Mouse (Mus musculus) small intestine, adult 2 months (tissue): ENCODE measurements around the gene E2f3. TPM values are rescaled to one million over a fixed set of nuclear protein-coding genes. Genes with fewer than 3 reads are reported as not detected.
A peak's percentile ranks its signal among the peaks of the same experiment; 100 is the strongest.

ENCODE experiments used
- H3K27ac ChIP-seq: fragments of 200-500 bp; 2 replicates; pipeline ENCODE4 v1.5.1; 2012; ENCODE audit warnings: low read depth, low read length, control low read depth, inconsistent platforms; ENCODE audit not compliant: insufficient read depth
- H3K27me3 ChIP-seq: fragments of 200-500 bp; 2 replicates; pipeline ENCODE4 v1.6.1; 2012; ENCODE audit warnings: mild to moderate bottlenecking, moderate library complexity, low read length, inconsistent platforms; ENCODE audit not compliant: control insufficient read depth, insufficient read depth
- H3K36me3 ChIP-seq: fragments of 200-500 bp; 2 replicates; pipeline ENCODE4 v1.6.1; 2012; ENCODE audit warnings: mild to moderate bottlenecking, low read length, control low read depth, inconsistent platforms; ENCODE audit not compliant: control insufficient read depth, insufficient read depth
- H3K4me1 ChIP-seq: fragments of 200-500 bp; 2 replicates; pipeline ENCODE4 v1.6.1; 2012; ENCODE audit warnings: low read length, inconsistent platforms, mixed read lengths; ENCODE audit not compliant: control insufficient read depth, insufficient read depth, insufficient read length
- H3K4me3 ChIP-seq: fragments of 200-500 bp; 2 replicates; pipeline ENCODE4 v1.5.1; 2012; ENCODE audit warnings: low read depth, mild to moderate bottlenecking, control low read depth, inconsistent platforms, low read length, moderate library complexity
- CTCF ChIP-seq: fragments of 200-500 bp; IDR thresholded peaks from 2 replicates; pipeline ENCODE4 v1.5.1; 2012; ENCODE audit warnings: low read depth, mild to moderate bottlenecking, control low read depth, inconsistent platforms, low read length, moderate library complexity, mixed read lengths; ENCODE audit not compliant: insufficient replicate concordance, insufficient read length; ENCODE audit errors: extremely low read depth
- POLR2A ChIP-seq: fragments of 200-500 bp; IDR thresholded peaks from 2 replicates; pipeline ENCODE4 v1.6.1; 2012; ENCODE audit warnings: low read depth, mild to moderate bottlenecking, control low read depth, inconsistent platforms, low read length, moderate library complexity
- WGBS: fragments of 180-500 bp; shearing (Covaris S2); methylation state at CpG from one replicate; pipeline ENCODE4 v1.1.7; 2018; 5-methylcytosine and 5-hydroxymethylcytosine counted together
- polyA plus RNA-seq: library from polyadenylated mRNA; depleted of rRNA; stranded (reverse); fragments of >200 nt; gene quantifications from 2 replicates; pipeline ENCODE4 v1.2.3, GENCODE M21; 2012

The E2f3 gene
- polyA plus RNA-seq, 1 experiment, result 3.4 TPM

- Histone ChIP-seq H3K4me1 (peaks cover 14% of the 10 kb centered on the region), H3K4me3 (no peak overlapping the region), H3K36me3 (no peaks in the 10 kb centered on the region), H3K27ac (peak overlapping the region; percentile 17; the same call in 1 of the 2 replicates), H3K27me3 (no peaks in the 10 kb centered on the region)
- 92% methylated on average over 6 of the region's 6 CpGs for WGBS
- TF ChIP-seq POLR2A (no peak), CTCF (no peak)
Measured at GRCm38 (mm10) chr13:29987956-29988355, 2.1 kb upstream of the E2f3 start.

- Histone ChIP-seq H3K36me3 (no peaks in the 10 kb centered on the region), H3K4me3 (peak overlapping the region; percentile 37), H3K27me3 (no peaks in the 10 kb centered on the region), H3K27ac (peak overlapping the region; percentile 85), H3K4me1 (peaks cover 14% of the 10 kb centered on the region)
- TF ChIP-seq CTCF (no peak), POLR2A (no peak)
- WGBS, result 3% methylated on average over 9 of the region's 9 CpGs
Measured at GRCm38 (mm10) chr13:29986756-29987120, 875 bp upstream of the E2f3 start.

- H3K27ac ChIP-seq, result peak overlapping the region; percentile 72
Measured at GRCm38 (mm10) chr13:29985101-29985854, 585 bp downstream of the E2f3 start.

GRCm38 (mm10) chr13:29984286-29985100, 1.4 kb downstream of the E2f3 start:
- H3K27me3 ChIP-seq, result no peaks in the 10 kb centered on the region
- peak overlapping the region; percentile 92 for H3K27ac ChIP-seq
- peaks cover 14% of the 10 kb centered on the region for H3K4me1 ChIP-seq
- no peaks in the 10 kb centered on the region for H3K36me3 ChIP-seq
- 2% methylated on average over 49 of the region's 69 CpGs for WGBS
- no peak for TF ChIP-seq CTCF
- TF ChIP-seq POLR2A, result no peak
- H3K4me3 ChIP-seq, result peak overlapping the region; percentile 95

More at GRCm38 (mm10) chr13:29985101-29985854, 585 bp downstream of the E2f3 start:
- H3K36me3 ChIP-seq, result no peaks in the 10 kb centered on the region
- TF ChIP-seq CTCF (no peak), POLR2A (no peak)
- under 1% methylated on average over 61 of the region's 62 CpGs for WGBS
- no peaks in the 10 kb centered on the region for H3K27me3 ChIP-seq
- peak overlapping the region; percentile 95 for H3K4me3 ChIP-seq
- H3K4me1 ChIP-seq, result peaks cover 14% of the 10 kb centered on the region

GRCm38 (mm10) chr13:29983523-29984191, 2.2 kb downstream of the E2f3 start:
- no peak for TF ChIP-seq CTCF
- TF ChIP-seq POLR2A, result no peak
- H3K27ac ChIP-seq, result peak overlapping the region; percentile 23
- under 1% methylated on average over 35 of the region's 35 CpGs for WGBS
- H3K4me1 ChIP-seq, result peaks cover 8% of the 10 kb centered on the region; the same call in 1 of the 2 replicates
- peak overlapping the region; percentile 95 for H3K4me3 ChIP-seq
- H3K27me3 ChIP-seq, result no peaks in the 10 kb centered on the region
- peaks cover 1% of the 10 kb centered on the region; the same call in 1 of the 2 replicates for H3K36me3 ChIP-seq

- H3K4me3 ChIP-seq, result peak overlapping the region; percentile 95; the same call in 1 of the 2 replicates
- TF ChIP-seq CTCF (no peak), POLR2A (no peak)
- 21% methylated on average over 6 of the region's 6 CpGs for WGBS
- peaks cover 3% of the 10 kb centered on the region; the same call in 1 of the 2 replicates for H3K36me3 ChIP-seq
- no peaks in the 10 kb centered on the region for H3K27me3 ChIP-seq
- peak overlapping the region; percentile 25 for H3K27ac ChIP-seq
- peaks cover 6% of the 10 kb centered on the region; the same call in 1 of the 2 replicates for H3K4me1 ChIP-seq
Measured at GRCm38 (mm10) chr13:29983037-29983436, 2.8 kb downstream of the E2f3 start.
